Mouse (Mus musculus): Measurements from ENCODE around the gene Rtn4r. TPM values are rescaled to one million over a fixed set of nuclear protein-coding genes. Genes with fewer than 3 reads are reported as not detected.

Gene Rtn4r
- polyA plus RNA-seq, 1 experiment from 2014 or later, result 28.7 TPM

DNA sequence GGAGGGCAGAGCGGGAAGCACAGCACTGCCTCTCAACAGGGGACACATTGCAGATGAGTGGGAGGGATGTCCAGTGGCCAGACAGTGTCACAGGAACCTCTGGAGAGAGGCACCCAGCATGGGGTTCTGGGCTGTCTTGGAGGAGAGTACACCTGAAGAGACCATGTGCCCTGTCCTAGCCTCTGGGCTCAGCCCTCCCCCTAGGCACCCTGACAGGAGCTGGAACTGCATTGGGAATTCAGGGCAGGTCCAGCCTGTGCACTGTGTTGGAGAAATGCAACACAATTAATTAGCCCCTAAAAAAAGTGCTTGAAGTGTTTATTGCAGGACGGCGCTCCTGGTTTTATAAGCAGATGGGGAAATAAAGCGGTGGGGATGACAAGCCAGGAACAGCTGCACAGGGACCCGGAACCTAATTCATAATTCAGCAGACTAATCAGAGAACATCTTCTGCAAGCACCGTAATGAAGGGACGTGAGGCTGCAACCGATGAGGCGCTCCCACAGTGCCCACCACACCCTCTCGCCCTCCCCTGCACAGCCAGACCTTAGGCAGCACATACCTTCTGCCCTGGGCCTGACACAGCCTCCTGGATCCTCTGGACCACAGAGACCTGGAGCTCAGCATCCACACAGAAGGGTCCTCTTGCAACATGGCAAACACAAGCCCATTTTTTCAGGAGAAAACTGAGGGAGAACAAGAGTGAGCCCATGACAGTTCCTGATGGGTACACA, 71.1 kb downstream of the Rtn4r start:
- H3K4me1 ChIP-seq, result peaks cover 82% of the 10 kb centered on the region
- WGBS, result 28% methylated on average over 10 of the region's 10 CpGs

DNA sequence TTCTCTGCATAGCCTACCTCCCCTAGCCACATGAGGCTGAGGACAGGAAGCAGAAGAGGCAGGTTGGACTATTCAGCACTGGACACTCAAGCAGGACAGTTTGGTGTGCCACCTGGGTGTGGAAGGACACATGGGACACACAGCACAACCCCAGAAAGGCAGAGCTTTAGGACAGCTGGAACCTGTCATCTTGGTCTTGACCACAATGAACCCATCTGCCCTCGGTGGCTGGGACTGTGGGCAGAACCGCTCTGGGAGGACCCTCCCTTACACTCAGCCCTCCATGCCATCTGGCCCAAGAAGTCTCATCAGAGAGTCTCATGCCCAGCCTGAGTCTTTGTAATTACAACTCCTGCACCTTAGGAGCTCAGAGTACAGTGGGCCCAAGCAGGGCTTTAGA, 72.6 kb downstream of the Rtn4r start:
- WGBS, result 88% methylated on average over 2 of the region's 2 CpGs
- Histone ChIP-seq H3K27ac (replicated peaks) (peak overlapping the region; percentile 70), H3K27me3 (replicated peaks) (no peaks in the 10 kb centered on the region), H3K4me3 (replicated peaks) (no peak overlapping the region), H3K9me3 (replicated peaks) (no peaks in the 10 kb centered on the region), H3K4me2 (no peak overlapping the region), H3K4me1 (peaks cover 78% of the 10 kb centered on the region), H3K36me3 (no peaks in the 10 kb centered on the region), H3K9ac (replicated peaks) (no peak overlapping the region)
- ATAC-seq (ENCODE audit: low FRiP score), result no peak

More for the DNA sequence above, 71.1 kb downstream of the Rtn4r start:
- Histone ChIP-seq H3K27me3 (replicated peaks) (no peaks in the 10 kb centered on the region), H3K4me3 (replicated peaks) (no peak overlapping the region), H3K36me3 (no peaks in the 10 kb centered on the region), H3K27ac (replicated peaks) (peak overlapping the region; percentile 70), H3K9ac (replicated peaks) (no peak overlapping the region), H3K4me2 (no peak overlapping the region; the same call in 1 of the 2 replicates), H3K9me3 (replicated peaks) (no peaks in the 10 kb centered on the region)
- peak; percentile 42 for ATAC-seq (ENCODE audit: low FRiP score)

DNA sequence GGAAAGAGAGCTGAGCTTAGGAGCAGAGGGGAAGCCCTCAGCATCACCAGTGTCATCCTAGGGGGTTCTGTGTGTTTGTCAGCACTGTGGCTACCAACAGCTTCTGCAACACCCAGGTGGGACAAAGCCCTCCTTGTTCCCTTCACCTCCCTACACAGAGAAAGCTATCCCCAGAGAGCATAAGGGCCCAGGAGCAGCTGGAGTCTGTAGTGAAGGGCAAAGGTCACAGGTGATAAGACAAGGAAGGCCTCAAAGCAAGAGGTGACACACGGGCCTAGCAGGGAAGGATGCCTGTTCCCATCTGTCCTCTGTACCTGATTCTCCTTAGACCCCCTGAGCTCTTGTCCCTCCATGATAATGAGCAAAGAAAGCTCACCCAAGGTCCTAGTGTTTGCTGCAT, 74.2 kb downstream of the Rtn4r start:
- Histone ChIP-seq H3K27ac (replicated peaks) (no peak overlapping the region), H3K27me3 (replicated peaks) (no peaks in the 10 kb centered on the region), H3K4me1 (peaks cover 66% of the 10 kb centered on the region), H3K36me3 (no peaks in the 10 kb centered on the region), H3K4me3 (replicated peaks) (no peak overlapping the region), H3K9me3 (replicated peaks) (no peaks in the 10 kb centered on the region), H3K4me2 (no peak overlapping the region), H3K9ac (replicated peaks) (no peak overlapping the region)
- WGBS, result 54% methylated on average over 1 of the region's 1 CpGs
- ATAC-seq (ENCODE audit: low FRiP score), result no peak

Small RNAs within 50 kb of the gene (microRNA-seq; reads per million reads assigned to microRNA genes)
- gene Mir6366, result not detected

Other genes with a start within 250 kb of the Rtn4r start
- 0.35 and 0.40 TPM in 2 replicates for gene Gm20518, start 236.0 kb upstream of the Rtn4r start, polyA plus RNA-seq (2015; fragmentation: Nextera tagmentation; extraction: Ambion mirVana)
- gene Tssk1, start 233.4 kb upstream of the Rtn4r start, polyA plus RNA-seq (2015; fragmentation: Nextera tagmentation; extraction: Ambion mirVana), result not detected in 2 replicates
- gene Dgcr2, start 229.1 kb upstream of the Rtn4r start, polyA plus RNA-seq (2015; fragmentation: Nextera tagmentation; extraction: Ambion mirVana), result 97.7 and 99.0 TPM in 2 replicates
- not detected in 2 replicates for gene Tssk2, start 229.0 kb upstream of the Rtn4r start, polyA plus RNA-seq (2015; fragmentation: Nextera tagmentation; extraction: Ambion mirVana)
- 40.7 and 42.5 TPM in 2 replicates for gene Ess2, start 216.3 kb upstream of the Rtn4r start, polyA plus RNA-seq (2015; fragmentation: Nextera tagmentation; extraction: Ambion mirVana)
- 0.15 TPM in 1 of 2 replicates, not detected in the other for gene Gsc2, start 212.6 kb upstream of the Rtn4r start, polyA plus RNA-seq (2015; fragmentation: Nextera tagmentation; extraction: Ambion mirVana)
- gene Slc25a1, start 199.4 kb upstream of the Rtn4r start, polyA plus RNA-seq (2015; fragmentation: Nextera tagmentation; extraction: Ambion mirVana), result 187 and 221 TPM in 2 replicates
- not detected in 2 replicates for gene Vpreb2, start 147.2 kb upstream of the Rtn4r start, polyA plus RNA-seq (2015; fragmentation: Nextera tagmentation; extraction: Ambion mirVana)
- 148 and 162 TPM in 2 replicates for gene Dgcr6, start 74.8 kb upstream of the Rtn4r start, polyA plus RNA-seq (2015; fragmentation: Nextera tagmentation; extraction: Ambion mirVana)
- gene Prodh, start 37.4 kb upstream of the Rtn4r start, polyA plus RNA-seq (2015; fragmentation: Nextera tagmentation; extraction: Ambion mirVana), result 4.0 and 6.4 TPM in 2 replicates
- not detected in 2 replicates for gene Ccdc188, start 90.2 kb downstream of the Rtn4r start, polyA plus RNA-seq (2015; fragmentation: Nextera tagmentation; extraction: Ambion mirVana)
- 16.9 and 19.2 TPM in 2 replicates for gene Zdhhc8, start 107.5 kb downstream of the Rtn4r start, polyA plus RNA-seq (2015; fragmentation: Nextera tagmentation; extraction: Ambion mirVana)
- 96.4 and 97.1 TPM in 2 replicates for gene Trmt2a, start 121.0 kb downstream of the Rtn4r start, polyA plus RNA-seq (2015; fragmentation: Nextera tagmentation; extraction: Ambion mirVana)
- 364 and 412 TPM in 2 replicates for gene Ranbp1, start 121.1 kb downstream of the Rtn4r start, polyA plus RNA-seq (2015; fragmentation: Nextera tagmentation; extraction: Ambion mirVana)
- gene Gm49776, start 130.7 kb downstream of the Rtn4r start, polyA plus RNA-seq (2015; fragmentation: Nextera tagmentation; extraction: Ambion mirVana), result 1.4 and 5.4 TPM in 2 replicates
- gene Dgcr8, start 161.6 kb downstream of the Rtn4r start, polyA plus RNA-seq (2015; fragmentation: Nextera tagmentation; extraction: Ambion mirVana), result 28.0 and 30.0 TPM in 2 replicates
- gene Tango2, start 220.5 kb downstream of the Rtn4r start, polyA plus RNA-seq (2015; fragmentation: Nextera tagmentation; extraction: Ambion mirVana), result 98.7 and 115 TPM in 2 replicates
- gene Arvcf, start 220.5 kb downstream of the Rtn4r start, polyA plus RNA-seq (2015; fragmentation: Nextera tagmentation; extraction: Ambion mirVana), result 71.2 and 72.5 TPM in 2 replicates